Mouse (Mus musculus): ENCODE data around the gene Crmp1.

DNA sequence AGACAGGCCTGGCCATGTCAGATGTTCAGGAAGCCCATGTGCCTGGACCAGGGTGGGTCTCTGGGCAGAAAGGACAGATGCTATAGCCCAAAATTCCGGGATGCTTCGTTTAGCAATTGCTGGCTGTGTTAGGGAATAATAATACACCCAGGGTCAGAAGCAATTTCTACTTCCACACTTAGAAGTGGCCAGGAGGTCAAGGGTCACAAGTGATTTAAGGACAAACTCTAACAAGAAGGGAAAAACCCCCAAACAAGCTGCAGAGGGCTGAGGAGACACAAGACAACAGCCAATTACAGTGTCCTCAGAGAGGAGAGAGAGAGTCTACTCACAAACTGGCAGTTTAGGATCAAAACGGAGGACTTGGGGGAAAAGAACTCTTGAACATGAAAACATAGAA lies 93.3 kb downstream of the Crmp1 start:
- TF ChIP-seq CTCF (IDR thresholded peaks at IDR 0.05; ENCODE audit: low read depth) (no peak), EP300 (optimal IDR thresholded peaks at IDR 0.05) (no peak)
